Mouse (Mus musculus) left cerebral cortex, adult 2 months (tissue): ENCODE results near the gene D10Jhu81e. TPM values are rescaled to one million over a fixed set of nuclear protein-coding genes. Genes with fewer than 3 reads are reported as not detected.
"Not testable (repeated sequence)": the region's sequence is repeated elsewhere in the genome, so short reads cannot be mapped to it uniquely, and the experiment has no call there.

Experiments
- DNase-seq, 2 experiments: peaks; one replicate each; pipeline ENCODE4 v3.0.0; 2021 to 2022; ENCODE audit warnings: low spot score in 2 of 2, mixed read lengths in 1 of 2; ENCODE audit errors: extremely low spot score in 1 of 2
- H3K27ac ChIP-seq: fragments of 200-600 bp; 2 replicates; pipeline ENCODE4 v1.8.1; 2022
- H3K4me3 ChIP-seq: fragments of 200-600 bp; 2 replicates; pipeline ENCODE4 v1.8.1; 2022
- CTCF ChIP-seq: fragments of 200-600 bp; IDR thresholded peaks from 2 replicates; pipeline ENCODE4 v1.8.1; 2022; ENCODE audit warnings: antibody characterized with exemption, mild to moderate bottlenecking, moderate library complexity
- intact Hi-C: fragments of 180-260 bp; cut with DNase I; formaldehyde crosslinking; loops from one replicate; pipeline ENCODE4 v1.15.1; 2025
- long read RNA-seq, 2 experiments: library from polyadenylated mRNA; stranded (forward); transcript quantifications; one replicate each; pipeline ENCODE4 v2.0.0; 2021; ENCODE audit warnings: borderline mapping rate in 2 of 2
- total RNA-seq, 2 experiments: library from RNA; stranded (reverse); gene quantifications; 2 replicates each; pipeline ENCODE4 v1.2.3; 2021

Gene D10Jhu81e
- 100 to 1,000 TPM; 104 TPM for total RNA-seq
- long read RNA-seq, experiment 1: 0 reads
- long read RNA-seq, experiment 2, partial matches to known transcripts: 0 of 1 reads
- long read RNA-seq, experiment 2, other reads (novel, unspliced or antisense): 0 of 1 reads

- intact Hi-C loops: no loop called here
- peak; percentile 100 for DNase-seq
- Histone ChIP-seq H3K27ac (peak within 1 kb of the TSS; percentile 93), H3K4me3 (peak within 1 kb of the TSS; percentile 95)
- TF ChIP-seq CTCF: no peak
These were observed at the start of gene D10Jhu81e for GRCm38 (mm10) chr10:78169281-78170042. Gene D10Jhu81e (minus strand): TSS chr10:78169782.

GRCm38 (mm10) chr10:78218576-78218975 lies 49.0 kb upstream of the D10Jhu81e start:
- DNase-seq: no peak
- Histone ChIP-seq H3K4me3 (no peak overlapping the region), H3K27ac (no peak overlapping the region)
- no peak for TF ChIP-seq CTCF
- intact Hi-C loops: no loop called here

- no peak for TF ChIP-seq CTCF
- intact Hi-C loops: no loop called here
- no peak for DNase-seq
- Histone ChIP-seq H3K4me3 (no peak overlapping the region), H3K27ac (no peak overlapping the region)
These were observed 46.9 kb upstream of the D10Jhu81e start for GRCm38 (mm10) chr10:78216376-78217083.

GRCm38 (mm10) chr10:78214371-78214770 lies 44.8 kb upstream of the D10Jhu81e start:
- H3K27ac ChIP-seq: no peak overlapping the region
- no peak overlapping the region for H3K4me3 ChIP-seq
- intact Hi-C loops: no loop called here
- no peak for TF ChIP-seq CTCF
- DNase-seq: peak in 1 of 2 experiments; percentile 44

DNA sequence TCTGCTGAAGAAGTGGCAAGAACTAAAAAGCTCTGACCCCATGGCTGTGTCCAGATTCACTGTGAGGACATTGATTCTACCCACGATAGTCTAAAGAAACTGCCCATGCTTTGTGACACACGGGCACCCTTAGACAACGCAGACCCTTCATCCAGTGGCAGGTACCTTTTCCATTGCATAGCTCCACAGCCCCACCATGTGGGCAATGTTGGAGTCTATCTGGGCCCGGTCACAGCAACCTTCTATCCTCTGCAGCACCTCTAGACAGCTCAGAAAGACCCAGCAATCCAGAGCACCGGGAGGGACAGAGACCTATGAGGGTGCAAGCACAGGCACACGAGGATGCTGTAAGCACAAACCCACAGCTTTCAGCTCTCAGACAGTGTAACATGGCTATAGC lies 41.7 kb upstream of the D10Jhu81e start:
- no peak for DNase-seq
- TF ChIP-seq CTCF: peak; percentile 53
- intact Hi-C loops: no loop called here
- Histone ChIP-seq H3K27ac (no peak overlapping the region), H3K4me3 (no peak overlapping the region)

DNA sequence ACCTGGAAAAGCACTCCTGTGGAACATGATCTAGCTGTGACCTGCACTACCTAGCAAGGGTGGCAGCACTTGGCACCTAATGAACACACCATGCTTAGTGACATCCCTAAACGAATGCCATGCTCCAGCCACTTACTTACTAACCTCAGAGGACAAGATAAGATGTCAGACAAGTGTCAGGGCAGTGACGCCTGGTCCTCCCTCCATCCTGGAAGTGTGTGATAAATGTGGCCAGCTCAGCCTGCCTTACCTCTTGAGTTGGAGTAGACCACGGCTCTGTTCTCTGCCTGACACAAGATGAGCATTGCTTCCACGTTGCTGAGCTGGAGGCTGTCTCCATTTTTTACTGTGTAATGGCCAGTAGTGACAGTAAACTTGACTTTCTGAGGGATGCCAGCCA lies 31.6 kb upstream of the D10Jhu81e start:
- DNase-seq: no peak
- no peak for TF ChIP-seq CTCF
- intact Hi-C loops: no loop called here
- Histone ChIP-seq H3K4me3 (no peak overlapping the region), H3K27ac (no peak overlapping the region)

- Histone ChIP-seq H3K4me3 (no peak overlapping the region), H3K27ac (no peak overlapping the region)
- no peak for TF ChIP-seq CTCF
- no peak for DNase-seq
- intact Hi-C loops: no loop called here
These were observed 23.4 kb upstream of the D10Jhu81e start for GRCm38 (mm10) chr10:78192933-78193332.

DNA sequence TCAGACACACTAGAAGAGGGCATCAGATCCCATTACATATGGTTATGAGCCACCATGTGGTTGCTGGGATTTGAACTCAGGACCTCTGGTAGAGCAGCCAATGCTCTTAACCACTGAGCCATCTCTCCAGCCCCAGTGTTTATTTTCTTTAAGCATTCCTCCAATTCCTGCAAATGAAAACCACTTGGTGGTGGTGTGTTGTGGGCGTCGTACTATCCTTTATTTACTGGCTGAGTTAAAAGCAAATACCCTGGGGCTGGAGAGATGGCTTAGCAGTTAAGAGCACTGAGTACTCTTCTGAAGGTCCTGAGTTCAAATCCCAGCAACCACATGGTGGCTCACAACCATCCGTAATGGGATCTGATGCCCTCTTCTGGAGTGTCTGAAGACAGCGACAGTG lies 16.5 kb upstream of the D10Jhu81e start:
- not testable (repeated sequence) for H3K4me3 ChIP-seq, DNase-seq, H3K27ac ChIP-seq
- intact Hi-C loops: loop anchor here (5.0 kb wide), 1 partner anchor 226 kb away; the partner anchor contains the start of gene Rrp1

GRCm38 (mm10) chr10:78185381-78185725 lies 15.8 kb upstream of the D10Jhu81e start:
- intact Hi-C loops: loop anchor here (2.0 to 5.0 kb wide), 2 partner anchors 59 to 227 kb away; partner anchors contain the start of genes Rrp1 and Trappc10
- H3K27ac ChIP-seq: peak overlapping the region; percentile 91
- DNase-seq: no peak
- peak overlapping the region; percentile 88 for H3K4me3 ChIP-seq
- no peak for TF ChIP-seq CTCF

GRCm38 (mm10) chr10:78184531-78185380 lies 15.2 kb upstream of the D10Jhu81e start, which contains the start of gene Pwp2:
Gene Pwp2 (minus strand): TSS chr10:78185149.
- Histone ChIP-seq H3K27ac (peak within 1 kb of the TSS; percentile 91), H3K4me3 (peak within 1 kb of the TSS; percentile 88)
- peak; percentile 87 to 88 for DNase-seq
- intact Hi-C loops: loop anchor here (2.0 to 5.0 kb wide), 2 partner anchors 60 to 228 kb away; partner anchors contain the start of genes Rrp1 and Trappc10
- no peak; the same call in 1 of the 2 replicates for TF ChIP-seq CTCF

GRCm38 (mm10) chr10:78183577-78183976 lies 14.0 kb upstream of the D10Jhu81e start:
- intact Hi-C loops: no loop called here
- Histone ChIP-seq H3K27ac (no peak overlapping the region), H3K4me3 (no peak overlapping the region)
- DNase-seq: no peak
- TF ChIP-seq CTCF: no peak
